Mouse (Mus musculus) stomach, embryonic 14.5 days (tissue): ENCODE data around the gene Col26a1. TPM values are rescaled to one million over a fixed set of nuclear protein-coding genes. Genes with fewer than 3 reads are reported as not detected.
A peak's percentile ranks its signal among the peaks of the same experiment; 100 is the strongest.

Experiments
- ATAC-seq: fragments of 200-750 bp; cut with Nextera tagmentation; 2 replicates; pipeline ENCODE4 v1.8.0; 2017; ENCODE audit warnings: low read depth, moderate TSS enrichment; ENCODE audit not compliant: insufficient number of reproducible peaks, insufficient read depth, low FRiP score
- H3K27ac ChIP-seq: fragments of 300-500 bp; sonication (generic); 2 replicates; pipeline ENCODE4 v1.5.1; 2014; ENCODE audit warnings: mild to moderate bottlenecking, low read length, moderate library complexity, mixed read lengths
- H3K27me3 ChIP-seq: fragments of 300-500 bp; sonication (generic); 2 replicates; pipeline ENCODE4 v1.6.1; 2014; ENCODE audit warnings: low read length, control low read depth, mixed read lengths; ENCODE audit not compliant: control insufficient read depth, insufficient read depth
- H3K36me3 ChIP-seq: fragments of 300-500 bp; sonication (generic); 2 replicates; pipeline ENCODE4 v1.6.1; 2014; ENCODE audit warnings: mild to moderate bottlenecking, control low read depth, low read length, moderate library complexity, mixed read lengths; ENCODE audit not compliant: control insufficient read depth, insufficient read depth
- H3K4me1 ChIP-seq: fragments of 300-500 bp; sonication (generic); 2 replicates; pipeline ENCODE4 v1.6.1; 2014; ENCODE audit warnings: low read length, control low read depth, mixed read lengths; ENCODE audit not compliant: control insufficient read depth, insufficient read depth
- H3K4me2 ChIP-seq: fragments of 300-500 bp; sonication (generic); replicated peaks from 2 replicates; pipeline ENCODE4 v1.6.1; 2014; ENCODE audit warnings: low read depth, low read length, control low read depth
- H3K4me3 ChIP-seq: fragments of 300-500 bp; sonication (generic); 2 replicates; pipeline ENCODE4 v1.5.1; 2014; ENCODE audit warnings: low read depth, low read length, control low read depth
- H3K9ac ChIP-seq: fragments of 300-500 bp; sonication (generic); replicated peaks from 2 replicates; pipeline ENCODE4 v1.6.1; 2014; ENCODE audit warnings: low read depth, mild to moderate bottlenecking, control low read depth, low read length, moderate library complexity, mixed read lengths
- H3K9me3 ChIP-seq: fragments of 300-500 bp; sonication (generic); 2 replicates; pipeline ENCODE4 v1.6.1; 2016; ENCODE audit warnings: low read depth, low read length, control low read depth; ENCODE audit not compliant: control insufficient read depth
- WGBS: fragments of 180-500 bp; shearing (Covaris S2); extraction: QIAGEN DNeasy Blood & Tissue Kit; methylation state at CpG from one replicate; pipeline ENCODE4 v1.1.7; 2014; 5-methylcytosine and 5-hydroxymethylcytosine counted together
- polyA plus RNA-seq: library from polyadenylated mRNA; unstranded; fragments of >200 nt; fragmentation: Nextera tagmentation; extraction: Ambion mirVana; gene quantifications from 2 replicates; pipeline ENCODE4 v1.2.1, GENCODE M21; 2014

The Col26a1 gene
- polyA plus RNA-seq, 1 experiment from 2014 or later, result 11.7 TPM

- 43% methylated on average over 10 of the region's 10 CpGs for WGBS
- Histone ChIP-seq H3K9ac (no peak overlapping the region), H3K9me3 (no peaks in the 10 kb centered on the region), H3K4me1 (no peaks in the 10 kb centered on the region), H3K36me3 (no peaks in the 10 kb centered on the region), H3K4me2 (no peak overlapping the region), H3K27me3 (no peaks in the 10 kb centered on the region), H3K27ac (peak overlapping the region; percentile 16; the same call in 1 of the 2 replicates), H3K4me3 (no peak overlapping the region)
- peak; percentile 33; the same call in 1 of the 2 replicates for ATAC-seq
Measured at GRCm38 (mm10) chr5:136869451-136870114, 13.4 kb downstream of the Col26a1 start.

GRCm38 (mm10) chr5:136867706-136868105, 15.3 kb downstream of the Col26a1 start:
- no peak overlapping the region for H3K27ac ChIP-seq
- H3K4me2 ChIP-seq, result no peak overlapping the region
- no peak for ATAC-seq
- H3K27me3 ChIP-seq, result no peaks in the 10 kb centered on the region
- H3K36me3 ChIP-seq, result no peaks in the 10 kb centered on the region
- no peaks in the 10 kb centered on the region for H3K9me3 ChIP-seq
- H3K4me3 ChIP-seq, result no peak overlapping the region
- H3K9ac ChIP-seq, result no peak overlapping the region
- H3K4me1 ChIP-seq, result peaks cover 13% of the 10 kb centered on the region; the same call in 1 of the 2 replicates
- 72% methylated on average over 5 of the region's 5 CpGs for WGBS

GRCm38 (mm10) chr5:136863961-136864674, 18.9 kb downstream of the Col26a1 start:
- H3K4me3 ChIP-seq, result no peak overlapping the region
- no peaks in the 10 kb centered on the region for H3K9me3 ChIP-seq
- 12% methylated on average over 14 of the region's 14 CpGs for WGBS
- no peaks in the 10 kb centered on the region for H3K27me3 ChIP-seq
- H3K36me3 ChIP-seq, result no peaks in the 10 kb centered on the region
- peak; percentile 77 for ATAC-seq
- H3K9ac ChIP-seq, result no peak overlapping the region
- H3K27ac ChIP-seq, result peak overlapping the region; percentile 94
- peaks cover 21% of the 10 kb centered on the region for H3K4me1 ChIP-seq
- peak overlapping the region; percentile 17; the same call in 1 of the 2 replicates for H3K4me2 ChIP-seq

GRCm38 (mm10) chr5:136863276-136863675, 19.7 kb downstream of the Col26a1 start:
- H3K36me3 ChIP-seq, result no peaks in the 10 kb centered on the region
- H3K4me1 ChIP-seq, result peaks cover 21% of the 10 kb centered on the region
- H3K9me3 ChIP-seq, result no peaks in the 10 kb centered on the region
- H3K27me3 ChIP-seq, result no peaks in the 10 kb centered on the region
- H3K4me3 ChIP-seq, result no peak overlapping the region
- peak overlapping the region; percentile 94 for H3K27ac ChIP-seq
- H3K9ac ChIP-seq, result no peak overlapping the region
- 56% methylated on average over 9 of the region's 9 CpGs for WGBS
- H3K4me2 ChIP-seq, result no peak overlapping the region
- ATAC-seq, result no peak

GRCm38 (mm10) chr5:136862806-136863205, 20.2 kb downstream of the Col26a1 start:
- Histone ChIP-seq H3K27ac (peak overlapping the region; percentile 94; the same call in 1 of the 2 replicates), H3K9me3 (no peaks in the 10 kb centered on the region), H3K36me3 (no peaks in the 10 kb centered on the region), H3K4me1 (peaks cover 21% of the 10 kb centered on the region), H3K4me2 (no peak overlapping the region), H3K27me3 (no peaks in the 10 kb centered on the region), H3K4me3 (no peak overlapping the region), H3K9ac (no peak overlapping the region)
- 55% methylated on average over 4 of the region's 4 CpGs for WGBS
- no peak for ATAC-seq

- Histone ChIP-seq H3K4me1 (peaks cover 21% of the 10 kb centered on the region), H3K27me3 (no peaks in the 10 kb centered on the region), H3K4me3 (no peak overlapping the region), H3K4me2 (no peak overlapping the region; the same call in 1 of the 2 replicates), H3K9ac (no peak overlapping the region), H3K36me3 (no peaks in the 10 kb centered on the region), H3K27ac (no peak overlapping the region), H3K9me3 (no peaks in the 10 kb centered on the region)
- 13% methylated on average over 20 of the region's 20 CpGs for WGBS
- 0 out of 2 replicates have a peak, but pooled peaks have one; percentile 10 for ATAC-seq
Measured at GRCm38 (mm10) chr5:136861191-136861940, 21.6 kb downstream of the Col26a1 start.

- H3K36me3 ChIP-seq, result no peaks in the 10 kb centered on the region
- no peak overlapping the region for H3K9ac ChIP-seq
- ATAC-seq, result no peak
- WGBS, result 91% methylated on average over 6 of the region's 6 CpGs
- H3K4me2 ChIP-seq, result no peak overlapping the region
- H3K4me3 ChIP-seq, result no peak overlapping the region
- H3K27me3 ChIP-seq, result no peaks in the 10 kb centered on the region
- no peaks in the 10 kb centered on the region for H3K4me1 ChIP-seq
- no peak overlapping the region for H3K27ac ChIP-seq
- no peaks in the 10 kb centered on the region for H3K9me3 ChIP-seq
Measured at GRCm38 (mm10) chr5:136850716-136851115, 32.3 kb downstream of the Col26a1 start.
